Mouse (Mus musculus) retina, postnatal 7 days (tissue): ENCODE measurements around the gene Ezh1.

ENCODE experiments used
- DNase-seq: peaks from one replicate; pipeline ENCODE4 v3.0.0-alpha.2; 2012; ENCODE audit warnings: low read depth, low spot score

Ezh1 gene

GRCm38 (mm10) chr11:101246702-101247012 lies 20.4 kb upstream of the Ezh1 start:
- no peak for DNase-seq

- DNase-seq = peak; percentile 28
Measured at GRCm38 (mm10) chr11:101245855-101246701, 19.8 kb upstream of the Ezh1 start, which contains the start of gene Ramp2. Gene Ramp2, plus strand, starts transcription at chr11:101246028.

GRCm38 (mm10) chr11:101245071-101245470 lies 18.8 kb upstream of the Ezh1 start:
- DNase-seq = no peak

- DNase-seq = no peak
Measured at GRCm38 (mm10) chr11:101238071-101238647, 11.9 kb upstream of the Ezh1 start.

- DNase-seq = no peak
Measured at GRCm38 (mm10) chr11:101236782-101237181, 10.5 kb upstream of the Ezh1 start.

GRCm38 (mm10) chr11:101235429-101235828 lies 9.2 kb upstream of the Ezh1 start:
- DNase-seq = no peak

- DNase-seq = no peak
Measured at GRCm38 (mm10) chr11:101234124-101234523, 7.9 kb upstream of the Ezh1 start.

- no peak for DNase-seq
Measured at GRCm38 (mm10) chr11:101233240-101233639, 7.0 kb upstream of the Ezh1 start.

- no peak for DNase-seq
Measured at GRCm38 (mm10) chr11:101232010-101232839, 6.0 kb upstream of the Ezh1 start.

- no peak for DNase-seq
Measured at GRCm38 (mm10) chr11:101230991-101231871, 5.0 kb upstream of the Ezh1 start.

- no peak for DNase-seq
Measured at GRCm38 (mm10) chr11:101230526-101230925, 4.3 kb upstream of the Ezh1 start.

GRCm38 (mm10) chr11:101230061-101230511 lies 3.8 kb upstream of the Ezh1 start:
- no peak for DNase-seq

- no peak for DNase-seq
Measured at GRCm38 (mm10) chr11:101229361-101229900, 3.2 kb upstream of the Ezh1 start.

- DNase-seq = no peak
Measured at GRCm38 (mm10) chr11:101225331-101226064, 765 bp downstream of the Ezh1 start.

GRCm38 (mm10) chr11:101224337-101224736 lies 1.9 kb downstream of the Ezh1 start:
- no peak for DNase-seq

- DNase-seq = no peak
Measured at GRCm38 (mm10) chr11:101221306-101221986, 4.8 kb downstream of the Ezh1 start.

- DNase-seq = no peak
Measured at GRCm38 (mm10) chr11:101220853-101221252, 5.4 kb downstream of the Ezh1 start.

GRCm38 (mm10) chr11:101218436-101219055 lies 7.7 kb downstream of the Ezh1 start:
- DNase-seq = no peak

- DNase-seq = no peak
Measured at GRCm38 (mm10) chr11:101216936-101217335, 9.3 kb downstream of the Ezh1 start.
